Mouse (Mus musculus): ENCODE results near the gene Arhgap36. TPM values are rescaled to one million over a fixed set of nuclear protein-coding genes. Genes with fewer than 3 reads are reported as not detected.

The Arhgap36 gene
- 0.19 and 0.65 TPM in 2 replicates for polyA plus RNA-seq (2011; ENCODE audit: insufficient read length, low read depth, missing spikeins)

GRCm38 (mm10) chrX:49463442-49463970, at the start of gene Arhgap36:
Arhgap36 (plus strand) TSS chrX:49463945.
- no peaks in the 10 kb centered on the region for H3K4me1 ChIP-seq (ENCODE audit: control insufficient read depth, insufficient read depth, low read length)
- no peak within 1 kb of the TSS for H3K4me3 ChIP-seq (ENCODE audit: insufficient read depth, low read length)
- H3K27ac ChIP-seq (ENCODE audit: insufficient read depth, low read length), result no peak within 1 kb of the TSS
- TF ChIP-seq CTCF (IDR thresholded peaks at IDR 0.05; ENCODE audit: borderline replicate concordance, insufficient read depth, low read length) (no peak), POLR2A (IDR thresholded peaks at IDR 0.05; ENCODE audit: low read depth, low read length) (no peak)

DNA sequence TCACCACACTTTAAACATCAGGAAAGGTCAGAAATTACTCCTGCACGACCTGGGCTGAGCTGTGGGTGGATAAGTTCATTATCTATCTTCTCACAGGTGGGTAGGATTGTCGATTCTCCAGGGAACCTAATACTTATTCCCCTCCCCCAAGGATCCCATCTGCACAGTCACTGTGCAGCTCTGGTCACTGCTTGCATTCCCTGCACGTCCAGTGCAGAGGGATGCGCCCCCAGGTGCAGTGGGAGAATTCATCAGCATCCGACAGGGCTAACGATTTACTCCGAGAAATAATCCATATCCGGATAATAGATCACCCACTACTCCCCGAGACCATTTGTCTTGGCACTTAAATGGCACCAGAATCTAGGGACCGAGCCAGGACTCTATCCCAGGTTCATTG, 6.0 kb upstream of the Arhgap36 start:
- Histone ChIP-seq H3K4me1 (ENCODE audit: control insufficient read depth, insufficient read depth, low read length) (no peaks in the 10 kb centered on the region), H3K4me3 (ENCODE audit: insufficient read depth, low read length) (no peak overlapping the region), H3K27ac (ENCODE audit: insufficient read depth, low read length) (no peak overlapping the region)
- TF ChIP-seq CTCF (IDR thresholded peaks at IDR 0.05; ENCODE audit: borderline replicate concordance, insufficient read depth, low read length), result no peak
- no peak for TF ChIP-seq POLR2A (IDR thresholded peaks at IDR 0.05; ENCODE audit: low read depth, low read length)

- H3K4me3 ChIP-seq (ENCODE audit: insufficient read depth, low read length), result no peak overlapping the region
- no peak overlapping the region for H3K27ac ChIP-seq (ENCODE audit: insufficient read depth, low read length)
- no peaks in the 10 kb centered on the region for H3K4me1 ChIP-seq (ENCODE audit: control insufficient read depth, insufficient read depth, low read length)
- TF ChIP-seq CTCF (IDR thresholded peaks at IDR 0.05; ENCODE audit: borderline replicate concordance, insufficient read depth, low read length) (no peak), POLR2A (IDR thresholded peaks at IDR 0.05; ENCODE audit: low read depth, low read length) (no peak)
These were observed 6.7 kb downstream of the Arhgap36 start for GRCm38 (mm10) chrX:49470287-49471054.

- no peak for TF ChIP-seq CTCF (IDR thresholded peaks at IDR 0.05; ENCODE audit: borderline replicate concordance, insufficient read depth, low read length)
- TF ChIP-seq POLR2A (IDR thresholded peaks at IDR 0.05; ENCODE audit: low read depth, low read length), result no peak
- Histone ChIP-seq H3K4me3 (ENCODE audit: insufficient read depth, low read length) (no peak overlapping the region), H3K4me1 (ENCODE audit: control insufficient read depth, insufficient read depth, low read length) (no peaks in the 10 kb centered on the region), H3K27ac (ENCODE audit: insufficient read depth, low read length) (no peak overlapping the region)
These were observed 16.4 kb downstream of the Arhgap36 start for GRCm38 (mm10) chrX:49479968-49480809.

GRCm38 (mm10) chrX:49480846-49481245, 17.1 kb downstream of the Arhgap36 start:
- TF ChIP-seq CTCF (IDR thresholded peaks at IDR 0.05; ENCODE audit: borderline replicate concordance, insufficient read depth, low read length) (no peak), POLR2A (IDR thresholded peaks at IDR 0.05; ENCODE audit: low read depth, low read length) (no peak)
- Histone ChIP-seq H3K27ac (ENCODE audit: insufficient read depth, low read length) (no peak overlapping the region), H3K4me1 (ENCODE audit: control insufficient read depth, insufficient read depth, low read length) (no peaks in the 10 kb centered on the region), H3K4me3 (ENCODE audit: insufficient read depth, low read length) (no peak overlapping the region)

GRCm38 (mm10) chrX:49489141-49489540, 25.4 kb downstream of the Arhgap36 start:
- Histone ChIP-seq H3K4me1 (ENCODE audit: control insufficient read depth, insufficient read depth, low read length) (no peaks in the 10 kb centered on the region), H3K27ac (ENCODE audit: insufficient read depth, low read length) (no peak overlapping the region), H3K4me3 (ENCODE audit: insufficient read depth, low read length) (no peak overlapping the region)
- TF ChIP-seq CTCF (IDR thresholded peaks at IDR 0.05; ENCODE audit: borderline replicate concordance, insufficient read depth, low read length), result no peak
- no peak for TF ChIP-seq POLR2A (IDR thresholded peaks at IDR 0.05; ENCODE audit: low read depth, low read length)

DNA sequence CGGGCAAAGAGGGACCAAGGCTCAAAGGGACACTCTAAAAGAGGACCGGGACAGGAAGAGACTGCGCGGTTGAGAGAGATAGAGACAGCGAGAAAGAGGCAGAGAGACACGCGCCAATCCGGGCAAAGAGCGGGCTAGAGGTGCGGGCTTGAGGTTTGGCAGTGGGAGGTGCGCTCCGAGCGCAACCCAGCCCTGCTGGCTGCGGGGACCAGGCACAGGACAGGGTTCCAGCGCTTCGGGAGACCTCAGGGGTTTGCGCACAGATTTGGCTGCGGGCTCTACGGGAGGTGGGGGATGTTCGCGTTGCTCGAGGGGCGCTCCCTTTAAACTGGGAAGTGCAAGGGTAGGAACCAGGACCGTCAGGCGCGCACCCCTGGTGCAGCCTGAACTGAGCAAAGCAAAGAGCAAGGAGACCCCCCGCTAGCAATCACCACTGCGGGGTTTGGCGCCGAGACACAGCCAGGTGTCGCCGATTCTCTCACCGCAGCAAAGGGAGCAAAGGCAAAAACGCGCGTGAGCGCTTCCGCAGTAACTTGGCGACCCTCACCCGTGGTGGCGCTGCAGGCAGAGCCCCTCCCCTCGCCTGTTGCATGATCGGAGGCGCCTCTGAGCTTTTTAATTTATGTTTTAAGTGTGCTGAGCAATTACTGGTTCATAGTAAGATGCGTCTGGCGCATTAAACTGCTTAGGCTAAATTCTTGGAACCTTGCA, 30.1 kb downstream of the Arhgap36 start:
- Histone ChIP-seq H3K4me3 (ENCODE audit: insufficient read depth, low read length) (peak overlapping the region; percentile 13), H3K4me1 (ENCODE audit: control insufficient read depth, insufficient read depth, low read length) (no peaks in the 10 kb centered on the region), H3K27ac (ENCODE audit: insufficient read depth, low read length) (no peak overlapping the region)
- no peak for TF ChIP-seq POLR2A (IDR thresholded peaks at IDR 0.05; ENCODE audit: low read depth, low read length)
- TF ChIP-seq CTCF (IDR thresholded peaks at IDR 0.05; ENCODE audit: borderline replicate concordance, insufficient read depth, low read length), result no peak

Other genes starting within 250 kb of the Arhgap36 start
- gene Enox2, start 175.7 kb upstream of the Arhgap36 start, polyA plus RNA-seq (2011; ENCODE audit: insufficient read length, low read depth, missing spikeins), result 6.4 TPM in 2 replicates
- gene Olfr1320, start 208.4 kb downstream of the Arhgap36 start, polyA plus RNA-seq (2011; ENCODE audit: insufficient read length, low read depth, missing spikeins), result not detected in 2 replicates